Mouse (Mus musculus): Measurements from ENCODE around the gene Gpsm1.

DNA sequence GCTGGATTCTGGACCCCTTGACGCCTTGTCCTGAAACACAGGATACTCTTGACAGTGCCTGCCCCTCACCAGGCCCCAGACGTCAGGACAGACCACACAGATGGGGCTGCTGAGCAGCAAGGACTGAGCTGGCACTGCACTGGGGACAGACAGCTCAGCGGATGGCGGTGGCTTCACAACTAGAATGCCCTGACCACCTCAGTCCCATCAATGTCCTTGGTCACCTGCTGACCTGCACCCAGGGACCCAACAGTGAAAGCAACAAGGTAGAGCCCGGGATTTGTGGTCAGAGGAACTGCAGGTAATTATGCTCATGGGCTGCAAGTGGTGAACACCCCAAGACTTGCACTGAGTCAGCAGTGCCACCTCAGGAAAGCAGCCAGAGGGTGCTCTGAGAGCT lies 47.7 kb downstream of the Gpsm1 start:
- TF ChIP-seq ZNF384 (IDR thresholded peaks at IDR 0.05; ENCODE audit: low read depth, low read length) (no peak), HCFC1 (IDR thresholded peaks at IDR 0.05; ENCODE audit: borderline replicate concordance, insufficient read depth, low read length) (no peak), MAFK (IDR thresholded peaks at IDR 0.05; ENCODE audit: insufficient read depth, low read depth, low read length) (no peak), CHD2 (IDR thresholded peaks at IDR 0.05; ENCODE audit: low read depth, low read length) (no peak), ZC3H11A (IDR thresholded peaks at IDR 0.05; ENCODE audit: borderline replicate concordance, low read depth, low read length) (no peak)
